Mouse (Mus musculus): Measurements from ENCODE around the gene Prkca.

Prkca gene

GRCm38 (mm10) chr11:108343789-108344462 is at the start of gene Prkca:
Prkca (minus strand) TSS chr11:108343928.
- DNase-seq (ENCODE audit: low spot score) = peak; percentile 90

DNA sequence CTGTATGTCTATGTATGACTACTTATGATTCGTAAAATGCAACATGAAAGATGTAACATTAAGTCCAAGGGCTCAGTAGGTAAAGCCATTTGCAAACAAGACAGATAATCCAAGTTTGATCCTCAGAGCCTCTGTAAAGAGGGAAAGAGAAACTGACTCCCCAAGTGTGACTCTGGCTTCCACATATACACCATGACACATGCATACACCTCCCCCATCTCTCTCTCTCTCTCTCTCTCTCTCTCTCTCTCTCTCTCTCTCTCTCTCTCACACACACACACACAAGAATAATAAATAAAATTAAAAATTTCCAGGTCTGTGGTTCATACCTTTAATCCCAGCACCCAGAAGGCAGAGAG is 41.9 kb upstream of the Prkca start:
- DNase-seq (ENCODE audit: low spot score) = no peak

DNA sequence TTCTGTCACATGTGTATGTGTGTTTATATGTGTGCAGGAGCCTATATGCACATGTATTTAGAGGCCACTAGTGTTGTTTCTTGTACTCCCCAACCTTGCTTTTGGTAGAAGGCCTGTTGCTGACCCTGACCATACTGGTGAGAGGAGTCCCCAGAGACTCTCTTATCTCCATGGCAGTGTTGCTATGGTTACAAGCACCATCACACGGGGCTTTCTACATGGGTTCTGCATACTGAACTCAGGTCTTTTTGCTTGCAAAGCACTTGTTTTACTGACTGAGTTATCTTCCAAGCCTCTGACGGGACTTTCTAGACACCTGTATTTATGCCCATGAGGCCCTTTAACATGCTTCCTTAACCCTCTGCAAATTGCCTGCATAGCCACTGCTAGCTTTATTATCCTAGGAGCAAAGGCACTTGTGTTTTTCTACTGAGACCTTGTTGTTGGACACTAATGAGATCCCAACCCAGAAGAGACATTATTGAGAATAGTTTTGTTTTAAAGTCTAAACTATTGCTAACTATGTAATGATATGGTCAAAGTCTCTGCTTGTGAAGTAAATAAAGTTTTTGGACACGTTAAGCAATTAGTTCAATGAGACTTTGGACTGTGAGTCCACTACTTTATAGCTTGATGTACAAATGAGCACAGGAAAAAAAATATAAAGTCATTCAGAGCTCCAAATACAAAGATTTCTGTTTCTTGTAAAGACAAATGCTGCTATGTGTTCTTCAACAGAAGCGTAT is 41.4 kb upstream of the Prkca start:
- no peak for DNase-seq (ENCODE audit: low spot score)

GRCm38 (mm10) chr11:108382664-108383063 is 38.9 kb upstream of the Prkca start:
- no peak for DNase-seq (ENCODE audit: low spot score)

- no peak for DNase-seq (ENCODE audit: low spot score)
These were observed 34.6 kb upstream of the Prkca start for GRCm38 (mm10) chr11:108378363-108378751.

GRCm38 (mm10) chr11:108377680-108378362 is 34.1 kb upstream of the Prkca start:
- peak; percentile 63 for DNase-seq (ENCODE audit: low spot score)

- no peak for DNase-seq (ENCODE audit: low spot score)
These were observed 33.1 kb upstream of the Prkca start for GRCm38 (mm10) chr11:108376815-108377214.

DNA sequence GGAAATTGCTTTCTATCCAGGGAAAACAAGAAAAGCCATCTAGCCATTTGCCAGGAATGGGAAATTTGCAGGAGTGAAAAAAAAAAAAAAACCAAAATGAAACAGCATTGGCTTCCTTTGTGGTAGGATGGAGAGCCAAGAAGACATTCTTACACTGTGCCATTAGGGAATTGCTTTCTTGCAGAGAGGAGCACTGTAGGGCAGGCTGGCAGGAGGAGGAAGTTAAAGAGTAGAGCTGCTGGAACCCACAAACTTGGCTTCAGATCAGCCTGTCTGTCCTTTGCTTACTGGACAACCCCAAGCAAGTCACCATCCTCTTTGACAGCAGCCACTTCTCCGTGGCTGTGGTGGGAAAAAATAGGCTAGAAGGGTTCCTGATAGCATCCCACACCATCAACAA is 23.3 kb upstream of the Prkca start:
- DNase-seq (ENCODE audit: low spot score) = no peak

GRCm38 (mm10) chr11:108365600-108365999 is 21.9 kb upstream of the Prkca start:
- DNase-seq (ENCODE audit: low spot score) = no peak

- no peak for DNase-seq (ENCODE audit: low spot score)
These were observed 21.3 kb upstream of the Prkca start for GRCm38 (mm10) chr11:108364945-108365589.

GRCm38 (mm10) chr11:108363991-108364390 is 20.3 kb upstream of the Prkca start:
- no peak for DNase-seq (ENCODE audit: low spot score)

DNA sequence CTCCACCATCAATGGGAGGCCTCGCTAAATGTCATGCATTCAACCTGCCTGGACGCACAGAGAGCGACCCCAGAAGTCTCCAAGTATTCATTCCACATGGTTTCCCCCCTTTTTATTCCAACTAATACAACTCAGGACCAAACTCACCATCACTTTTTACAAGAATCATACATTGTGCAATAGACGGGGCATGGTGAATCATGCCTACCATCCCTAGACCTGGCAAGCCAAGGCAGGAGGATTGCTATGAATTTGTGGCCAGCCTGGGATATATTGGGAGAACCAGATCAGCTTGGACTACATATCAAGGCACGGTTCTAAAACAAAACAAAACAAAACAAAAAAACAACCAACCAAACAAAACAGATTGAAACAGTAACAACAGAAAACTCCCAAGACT is 19.2 kb upstream of the Prkca start:
- DNase-seq (ENCODE audit: low spot score) = no peak

DNA sequence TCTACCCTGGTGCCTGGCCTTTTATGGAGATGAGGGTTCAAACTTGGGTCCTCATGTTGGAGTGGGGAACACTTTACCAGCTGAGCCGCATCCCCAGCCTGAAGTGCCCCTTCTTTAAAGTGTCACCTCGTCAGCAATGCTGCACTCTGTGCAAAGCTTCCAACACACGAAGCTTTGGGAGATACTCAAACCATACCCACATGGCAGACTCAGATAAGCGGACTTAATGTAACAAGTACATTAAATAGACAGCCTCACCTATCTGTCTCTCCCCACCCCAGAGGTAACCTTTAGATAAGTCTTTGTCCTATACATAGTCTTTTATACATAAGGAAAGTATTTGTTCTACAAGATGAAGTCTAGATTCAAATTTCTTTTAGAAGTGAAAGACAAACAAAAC is 17.3 kb upstream of the Prkca start:
- no peak for DNase-seq (ENCODE audit: low spot score)

GRCm38 (mm10) chr11:108358911-108359310 is 15.2 kb upstream of the Prkca start:
- no peak for DNase-seq (ENCODE audit: low spot score)

GRCm38 (mm10) chr11:108356020-108356419 is 12.3 kb upstream of the Prkca start:
- DNase-seq (ENCODE audit: low spot score) = no peak

DNA sequence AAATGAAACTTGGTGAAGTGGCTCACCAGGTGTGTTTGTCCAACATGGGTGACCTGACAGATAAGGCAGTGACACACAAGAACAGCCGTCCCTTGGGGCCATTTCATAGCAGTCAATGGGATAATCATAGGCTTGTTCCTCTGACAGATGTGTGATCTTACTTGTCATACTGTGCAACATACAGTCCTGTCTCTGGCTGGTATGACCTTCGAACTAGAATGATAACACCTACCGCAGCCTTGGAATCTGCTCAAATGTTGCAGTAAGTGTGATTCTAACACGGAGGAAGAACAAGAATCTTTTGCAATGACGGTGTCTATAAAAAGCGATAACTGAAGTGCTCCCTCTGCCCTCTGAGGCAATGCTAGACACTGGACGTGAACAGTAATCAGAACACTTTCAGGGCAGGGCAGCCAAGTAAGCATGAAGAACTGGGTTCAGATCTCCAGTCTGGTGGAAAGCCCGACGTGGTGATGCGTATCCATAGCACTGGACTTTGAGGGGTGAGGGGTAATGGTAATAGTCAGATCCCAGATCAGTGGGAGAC is 9.2 kb upstream of the Prkca start:
- no peak for DNase-seq (ENCODE audit: low spot score)

DNA sequence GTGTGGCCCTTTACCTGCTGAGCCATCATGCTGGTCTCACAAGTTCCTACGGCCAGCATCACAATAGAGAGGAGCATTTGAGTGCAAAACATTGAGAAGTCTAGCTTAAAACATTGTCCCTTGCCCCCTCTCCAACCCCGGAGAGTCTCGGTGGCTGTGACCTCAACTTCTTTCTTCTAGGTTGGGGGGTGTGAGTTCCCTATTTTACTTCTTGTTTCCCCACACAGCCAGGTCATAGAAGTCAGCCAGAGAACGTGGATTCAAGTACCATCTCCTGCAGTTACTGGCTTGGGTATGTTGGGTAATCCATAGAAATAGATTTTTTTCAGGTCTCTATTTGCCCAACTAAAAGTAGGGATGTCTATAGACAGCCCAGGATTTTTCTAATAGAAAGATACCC is 7.1 kb upstream of the Prkca start:
- no peak for DNase-seq (ENCODE audit: low spot score)

DNA sequence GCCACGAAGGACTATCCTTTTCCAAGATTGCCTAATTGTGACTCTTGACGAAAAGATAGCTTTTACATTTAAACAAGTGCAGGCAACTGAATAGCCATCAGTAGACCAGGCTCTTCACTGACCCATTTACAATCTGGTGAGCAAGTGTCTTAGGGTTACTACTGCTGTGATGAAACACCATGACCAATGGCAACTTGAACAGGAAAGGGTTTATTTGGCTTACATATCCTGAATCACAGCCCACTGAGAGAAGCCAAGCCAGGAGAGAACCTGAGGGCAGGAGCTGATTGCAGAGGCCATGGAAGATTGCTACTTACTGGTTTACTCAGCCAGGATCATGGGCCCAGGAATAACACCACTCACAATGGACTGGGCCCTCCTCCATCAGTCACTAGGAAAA is 1.6 kb upstream of the Prkca start:
- DNase-seq (ENCODE audit: low spot score) = no peak

DNA sequence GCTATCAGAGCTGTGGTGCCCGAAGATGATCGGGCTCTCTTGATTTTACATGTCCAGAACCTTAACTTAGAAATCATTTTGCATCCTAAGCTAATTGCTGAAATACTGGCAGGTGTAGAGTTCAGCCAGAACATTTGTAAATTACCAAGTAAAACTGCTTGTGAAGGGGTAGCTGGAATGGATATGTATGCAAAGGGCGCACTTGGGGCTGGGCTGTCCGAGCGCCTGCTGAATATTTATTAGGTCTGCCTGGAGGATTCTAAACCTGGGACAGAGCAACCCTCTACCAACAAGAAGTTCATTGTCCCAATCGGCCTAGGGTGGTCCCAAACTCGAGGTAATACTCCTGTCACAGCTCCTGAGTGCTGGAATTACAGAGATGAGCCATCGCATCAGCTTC is 1.0 kb upstream of the Prkca start:
- no peak for DNase-seq (ENCODE audit: low spot score)

DNA sequence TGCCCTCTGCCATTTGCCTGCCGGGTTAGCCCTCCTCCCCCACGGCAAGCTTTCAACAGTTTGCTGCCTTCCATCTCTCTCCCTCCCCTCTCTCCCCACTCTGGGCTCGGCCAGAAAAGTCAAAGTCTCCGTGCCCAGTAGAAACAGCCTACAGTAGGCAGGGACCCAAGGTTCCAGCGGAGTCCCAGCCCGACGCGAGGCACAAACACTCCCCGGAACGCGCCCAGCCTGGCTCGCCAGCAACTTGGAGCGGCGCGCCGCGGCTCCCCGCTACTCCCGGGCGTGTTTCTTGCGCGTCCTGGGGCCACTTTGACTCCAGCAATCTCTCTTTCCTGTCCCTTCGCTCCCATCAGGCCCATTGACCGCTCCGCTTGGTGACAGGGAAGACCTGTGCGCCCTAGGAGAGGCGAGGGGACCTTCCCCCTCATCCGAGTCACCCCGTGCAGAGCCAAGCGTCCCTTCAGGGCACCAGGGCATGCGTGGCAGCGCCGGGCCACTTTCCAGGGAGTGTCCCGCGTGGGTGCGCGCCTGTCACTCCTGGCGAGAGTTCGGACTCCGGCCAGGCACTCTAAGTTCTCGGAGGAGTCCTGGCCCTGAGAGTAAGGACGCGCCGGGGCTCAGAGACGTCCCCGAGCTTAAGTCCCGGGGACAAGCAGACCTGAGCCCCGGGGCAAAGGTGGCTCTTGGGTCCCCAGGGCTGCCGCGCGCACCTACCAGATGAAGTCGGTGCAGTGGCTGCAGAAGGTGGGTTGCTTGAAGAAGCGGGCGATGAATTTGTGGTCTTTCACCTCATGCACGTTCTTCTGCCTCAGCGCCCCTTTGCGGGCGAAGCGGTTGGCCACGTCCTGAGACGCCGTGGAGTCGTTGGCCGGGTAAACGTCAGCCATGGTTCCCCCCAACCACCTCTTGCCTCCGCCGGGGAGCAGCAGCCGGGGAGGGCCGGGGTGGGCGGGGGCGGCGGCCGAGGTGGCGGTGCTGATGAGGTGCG is 653 bp downstream of the Prkca start, which contains the start of gene Apoh:
Gene Apoh (plus strand): TSS at position 574 of the 988 bp plus-strand sequence.
- peak; percentile 23 for DNase-seq (ENCODE audit: low spot score)

- DNase-seq (ENCODE audit: low spot score) = no peak
These were observed 1.9 kb downstream of the Prkca start for GRCm38 (mm10) chr11:108341783-108342182.
